Mouse (Mus musculus): ENCODE measurements around the gene Sycn. TPM values are rescaled to one million over a fixed set of nuclear protein-coding genes. Genes with fewer than 3 reads are reported as not detected.

Gene Sycn
- polyA plus RNA-seq, 1 experiment from 2014 or later = not detected

DNA sequence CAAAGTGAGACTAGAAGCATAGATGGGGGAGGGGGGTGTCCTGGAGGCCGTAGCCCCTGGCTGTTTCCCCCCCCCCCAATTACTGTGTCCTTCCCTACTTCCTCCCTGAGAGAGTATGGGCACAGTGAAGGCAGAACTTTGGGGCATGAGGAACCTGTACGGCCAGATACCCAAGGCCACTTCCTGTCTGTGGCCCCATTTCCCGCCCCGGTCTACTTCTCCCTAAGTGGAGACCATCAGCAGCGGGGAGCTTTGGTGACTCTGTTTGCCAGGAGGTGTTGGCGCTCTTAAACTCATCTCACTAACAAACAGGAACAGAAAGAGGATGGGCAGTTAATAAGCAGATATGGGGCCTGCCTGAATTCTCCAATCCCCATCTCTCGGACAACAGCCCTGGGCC, 6.9 kb downstream of the Sycn start:
- H3K27ac ChIP-seq (ENCODE audit: low read length) = no peak overlapping the region
- no peak overlapping the region for H3K4me3 ChIP-seq (ENCODE audit: low read depth, low read length)
- H3K36me3 ChIP-seq (ENCODE audit: control insufficient read depth, insufficient read depth, low read length) = no peaks in the 10 kb centered on the region
- ATAC-seq = no peak
- no peak overlapping the region for H3K9ac ChIP-seq (ENCODE audit: low read depth, low read length)
- H3K4me2 ChIP-seq (ENCODE audit: low read length) = no peak overlapping the region
- WGBS = 76% methylated on average over 6 of the region's 7 CpGs
- H3K9me3 ChIP-seq (replicated peaks; ENCODE audit: control insufficient read depth, low read length, poor library complexity, severe bottlenecking) = no peaks in the 10 kb centered on the region
- H3K27me3 ChIP-seq (ENCODE audit: control insufficient read depth, insufficient read depth, low read depth, low read length) = peaks cover 24% of the 10 kb centered on the region
- H3K4me1 ChIP-seq (ENCODE audit: control insufficient read depth, insufficient read depth, low read length) = peaks cover 15% of the 10 kb centered on the region; the same call in 1 of the 2 replicates

DNA sequence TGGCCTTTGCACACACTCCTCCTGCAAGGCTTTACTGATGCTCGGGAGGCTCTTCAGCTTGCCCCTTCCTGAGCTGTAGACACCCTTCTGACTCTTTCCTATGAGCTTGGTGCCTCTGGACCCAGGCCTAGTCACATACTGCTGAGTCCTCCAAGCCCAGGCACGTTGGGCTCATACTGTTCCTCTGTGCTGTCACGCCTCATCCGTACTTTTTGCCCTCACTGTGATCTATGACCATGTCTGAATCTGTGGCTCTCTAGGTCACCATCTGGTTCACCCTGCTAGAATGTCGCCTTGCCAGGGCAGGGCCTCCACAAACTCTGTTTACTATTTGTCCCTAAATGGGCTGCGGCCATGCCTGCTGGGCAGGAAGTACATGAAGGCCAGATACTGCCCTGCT, 12.4 kb downstream of the Sycn start:
- no peak for ATAC-seq
- H3K4me3 ChIP-seq (ENCODE audit: low read depth, low read length) = no peak overlapping the region
- no peak overlapping the region for H3K4me2 ChIP-seq (ENCODE audit: low read length)
- no peak overlapping the region for H3K9ac ChIP-seq (ENCODE audit: low read depth, low read length)
- 93% methylated on average over 6 of the region's 6 CpGs for WGBS
- no peaks in the 10 kb centered on the region for H3K4me1 ChIP-seq (ENCODE audit: control insufficient read depth, insufficient read depth, low read length)
- no peaks in the 10 kb centered on the region for H3K36me3 ChIP-seq (ENCODE audit: control insufficient read depth, insufficient read depth, low read length)
- no peak overlapping the region for H3K27ac ChIP-seq (ENCODE audit: low read length)
- H3K9me3 ChIP-seq (replicated peaks; ENCODE audit: control insufficient read depth, low read length, poor library complexity, severe bottlenecking) = no peaks in the 10 kb centered on the region
- no peaks in the 10 kb centered on the region for H3K27me3 ChIP-seq (ENCODE audit: control insufficient read depth, insufficient read depth, low read depth, low read length)

DNA sequence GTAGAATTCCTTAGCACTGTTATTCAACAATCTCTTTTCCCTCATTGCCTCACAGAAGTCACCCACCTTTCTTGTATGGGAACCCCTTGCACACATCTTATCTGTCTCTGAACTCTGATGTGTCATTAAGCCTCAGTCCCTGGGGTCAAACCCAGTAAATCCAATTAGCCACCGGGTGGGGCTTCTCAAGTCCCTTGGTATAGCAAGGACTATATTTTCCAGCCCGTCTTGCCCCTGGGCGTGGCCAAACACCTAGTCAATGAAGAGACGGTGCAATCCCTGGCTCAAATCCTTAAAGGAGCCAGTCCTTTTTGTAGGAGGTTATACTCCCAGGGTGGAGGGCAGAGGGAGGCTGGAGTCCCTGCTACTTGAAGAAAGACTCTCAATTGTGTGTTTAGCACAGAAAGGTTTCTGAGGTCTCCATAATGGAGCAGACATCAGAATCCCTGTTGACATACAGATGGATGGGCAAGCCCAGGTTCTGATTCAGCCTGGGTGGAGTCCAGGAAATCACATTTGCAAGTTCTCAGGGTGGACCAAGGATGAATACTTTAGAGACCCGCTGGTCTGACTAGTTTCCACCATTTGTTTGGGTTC, 15.4 kb downstream of the Sycn start:
- peaks cover 6% of the 10 kb centered on the region; the same call in 1 of the 2 replicates for H3K36me3 ChIP-seq (ENCODE audit: control insufficient read depth, insufficient read depth, low read length)
- WGBS = 16% methylated on average over 5 of the region's 5 CpGs
- ATAC-seq = no peak

DNA sequence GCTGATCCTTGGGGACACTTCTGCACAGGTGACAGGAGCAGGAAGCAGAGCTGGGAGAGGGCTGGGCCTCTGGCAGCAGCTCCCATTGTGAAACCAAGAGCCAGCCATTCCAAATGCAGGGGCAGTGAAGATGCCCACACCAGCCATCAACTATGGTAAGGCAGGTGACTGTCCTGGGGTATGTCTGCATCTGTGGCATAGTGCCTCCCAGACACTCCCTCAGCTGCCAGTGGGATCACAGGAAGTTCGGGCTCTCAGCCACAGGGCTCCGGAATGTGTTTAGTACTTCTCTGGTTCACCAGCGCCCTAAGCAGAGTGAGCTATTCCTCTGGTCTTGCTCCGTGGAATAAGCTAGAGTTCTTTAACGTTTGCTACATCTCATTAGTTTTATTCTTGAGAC, 16.4 kb downstream of the Sycn start:
- no peak overlapping the region for H3K9ac ChIP-seq (ENCODE audit: low read depth, low read length)
- no peaks in the 10 kb centered on the region for H3K4me1 ChIP-seq (ENCODE audit: control insufficient read depth, insufficient read depth, low read length)
- H3K27me3 ChIP-seq (ENCODE audit: control insufficient read depth, insufficient read depth, low read depth, low read length) = no peaks in the 10 kb centered on the region
- peaks cover 6% of the 10 kb centered on the region; the same call in 1 of the 2 replicates for H3K36me3 ChIP-seq (ENCODE audit: control insufficient read depth, insufficient read depth, low read length)
- no peaks in the 10 kb centered on the region for H3K9me3 ChIP-seq (replicated peaks; ENCODE audit: control insufficient read depth, low read length, poor library complexity, severe bottlenecking)
- ATAC-seq = no peak
- H3K27ac ChIP-seq (ENCODE audit: low read length) = no peak overlapping the region
- no peak overlapping the region for H3K4me3 ChIP-seq (ENCODE audit: low read depth, low read length)
- WGBS = 76% methylated on average over 5 of the region's 5 CpGs
- no peak overlapping the region for H3K4me2 ChIP-seq (ENCODE audit: low read length)

More for the DNA sequence above, 15.4 kb downstream of the Sycn start:
- no peak overlapping the region for H3K9ac ChIP-seq (ENCODE audit: low read depth, low read length)
- no peak overlapping the region for H3K27ac ChIP-seq (ENCODE audit: low read length)
- H3K27me3 ChIP-seq (ENCODE audit: control insufficient read depth, insufficient read depth, low read depth, low read length) = no peaks in the 10 kb centered on the region
- H3K4me1 ChIP-seq (ENCODE audit: control insufficient read depth, insufficient read depth, low read length) = no peaks in the 10 kb centered on the region
- H3K4me3 ChIP-seq (ENCODE audit: low read depth, low read length) = no peak overlapping the region
- H3K9me3 ChIP-seq (replicated peaks; ENCODE audit: control insufficient read depth, low read length, poor library complexity, severe bottlenecking) = no peaks in the 10 kb centered on the region
- no peak overlapping the region for H3K4me2 ChIP-seq (ENCODE audit: low read length)

DNA sequence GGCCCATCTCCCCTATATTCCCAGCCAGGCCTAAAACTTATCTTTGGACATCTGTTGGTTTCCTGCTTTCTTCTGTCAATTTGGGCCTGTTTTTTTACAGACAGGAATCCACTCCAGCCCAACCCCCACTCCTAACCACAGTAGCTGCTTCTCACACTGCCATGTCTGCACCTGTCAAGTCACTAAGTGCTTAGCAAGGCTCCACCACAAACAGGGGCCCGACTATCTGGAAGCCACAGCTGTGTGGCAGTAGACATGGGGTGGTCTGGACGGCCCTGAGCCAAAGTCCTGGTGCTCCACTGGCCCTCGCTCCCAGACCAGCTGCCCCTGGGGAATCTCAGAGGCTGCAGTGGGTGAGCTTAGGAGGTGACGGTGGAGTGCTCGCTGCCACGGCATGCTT, 17.0 kb downstream of the Sycn start:
- Histone ChIP-seq H3K9ac (ENCODE audit: low read depth, low read length) (no peak overlapping the region), H3K9me3 (replicated peaks; ENCODE audit: control insufficient read depth, low read length, poor library complexity, severe bottlenecking) (no peaks in the 10 kb centered on the region), H3K27me3 (ENCODE audit: control insufficient read depth, insufficient read depth, low read depth, low read length) (no peaks in the 10 kb centered on the region), H3K4me3 (ENCODE audit: low read depth, low read length) (no peak overlapping the region), H3K4me2 (ENCODE audit: low read length) (no peak overlapping the region), H3K4me1 (ENCODE audit: control insufficient read depth, insufficient read depth, low read length) (no peaks in the 10 kb centered on the region), H3K36me3 (ENCODE audit: control insufficient read depth, insufficient read depth, low read length) (peaks cover 6% of the 10 kb centered on the region; the same call in 1 of the 2 replicates), H3K27ac (ENCODE audit: low read length) (no peak overlapping the region)
- no peak for ATAC-seq
- WGBS = 91% methylated on average over 6 of the region's 6 CpGs

DNA sequence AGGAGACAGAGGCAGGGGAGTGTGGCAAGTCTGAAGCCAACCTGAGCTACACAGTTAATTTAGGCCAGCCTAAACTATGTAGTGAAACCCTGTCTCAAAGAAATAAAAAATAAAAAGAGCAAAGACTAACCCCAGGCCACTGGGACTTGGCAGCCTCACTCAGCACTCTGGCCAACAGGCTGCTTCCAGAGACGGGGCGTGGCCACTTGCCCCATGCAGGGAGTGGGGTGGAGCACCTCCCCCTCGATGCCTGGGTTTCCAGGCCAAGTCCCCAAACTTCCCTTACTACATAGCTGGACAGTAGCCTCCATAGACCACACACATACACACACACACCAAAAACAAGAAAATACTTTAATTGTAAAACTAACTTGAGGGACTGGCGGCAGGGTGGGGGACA, 17.8 kb downstream of the Sycn start:
- H3K9ac ChIP-seq (ENCODE audit: low read depth, low read length) = no peak overlapping the region
- ATAC-seq = no peak
- no peaks in the 10 kb centered on the region for H3K27me3 ChIP-seq (ENCODE audit: control insufficient read depth, insufficient read depth, low read depth, low read length)
- H3K4me1 ChIP-seq (ENCODE audit: control insufficient read depth, insufficient read depth, low read length) = no peaks in the 10 kb centered on the region
- WGBS = 64% methylated on average over 4 of the region's 4 CpGs
- H3K4me2 ChIP-seq (ENCODE audit: low read length) = no peak overlapping the region
- no peak overlapping the region for H3K4me3 ChIP-seq (ENCODE audit: low read depth, low read length)
- no peaks in the 10 kb centered on the region for H3K9me3 ChIP-seq (replicated peaks; ENCODE audit: control insufficient read depth, low read length, poor library complexity, severe bottlenecking)
- no peak overlapping the region for H3K27ac ChIP-seq (ENCODE audit: low read length)
- H3K36me3 ChIP-seq (ENCODE audit: control insufficient read depth, insufficient read depth, low read length) = peaks cover 6% of the 10 kb centered on the region; the same call in 1 of the 2 replicates

DNA sequence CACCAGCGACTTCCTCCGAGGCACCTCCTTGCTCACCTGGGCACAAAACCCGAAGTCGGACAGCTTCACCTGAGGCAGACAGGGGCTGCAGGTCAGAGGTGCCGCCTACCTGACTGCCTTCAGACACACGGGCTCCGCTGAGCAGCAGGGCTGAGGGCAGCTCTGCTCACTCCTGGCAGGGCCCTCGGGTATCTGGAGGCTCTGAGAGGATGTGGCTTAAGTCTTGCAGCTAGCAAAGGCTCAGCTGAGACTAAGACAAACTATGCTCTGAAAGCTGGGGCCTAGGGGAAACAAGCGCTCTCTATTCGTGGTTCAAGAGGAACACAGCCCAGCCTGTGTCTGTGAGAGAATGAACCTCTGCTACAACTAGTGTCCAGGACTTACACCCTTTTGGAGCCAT, 20.2 kb downstream of the Sycn start:
- no peaks in the 10 kb centered on the region for H3K4me1 ChIP-seq (ENCODE audit: control insufficient read depth, insufficient read depth, low read length)
- no peak overlapping the region for H3K4me2 ChIP-seq (ENCODE audit: low read length)
- 95% methylated on average over 10 of the region's 10 CpGs for WGBS
- H3K27ac ChIP-seq (ENCODE audit: low read length) = no peak overlapping the region
- ATAC-seq = no peak
- peaks cover 15% of the 10 kb centered on the region for H3K36me3 ChIP-seq (ENCODE audit: control insufficient read depth, insufficient read depth, low read length)
- no peak overlapping the region for H3K4me3 ChIP-seq (ENCODE audit: low read depth, low read length)
- H3K9me3 ChIP-seq (replicated peaks; ENCODE audit: control insufficient read depth, low read length, poor library complexity, severe bottlenecking) = no peaks in the 10 kb centered on the region
- no peaks in the 10 kb centered on the region for H3K27me3 ChIP-seq (ENCODE audit: control insufficient read depth, insufficient read depth, low read depth, low read length)
- no peak overlapping the region for H3K9ac ChIP-seq (ENCODE audit: low read depth, low read length)

DNA sequence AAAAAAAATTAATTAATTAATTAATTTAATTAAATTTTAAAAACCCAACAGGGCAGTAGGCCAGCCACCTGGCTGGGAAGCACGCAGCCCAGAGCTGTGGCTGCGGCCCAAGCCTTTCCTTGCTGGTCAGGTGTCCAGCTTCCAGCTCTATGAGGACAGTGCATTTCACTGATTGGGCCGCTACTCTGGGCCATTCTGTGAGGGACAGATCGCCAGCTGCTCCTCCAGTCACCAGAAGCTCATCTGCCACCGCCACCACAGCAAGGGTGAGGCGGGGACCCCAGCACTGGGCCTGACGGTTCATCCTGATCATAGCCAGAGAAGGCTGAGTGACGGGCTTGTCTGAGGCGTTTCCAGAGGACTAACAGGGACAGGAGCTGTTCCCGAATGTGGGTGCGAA, 21.3 kb downstream of the Sycn start:
- H3K27me3 ChIP-seq (ENCODE audit: control insufficient read depth, insufficient read depth, low read depth, low read length) = no peaks in the 10 kb centered on the region
- WGBS = 86% methylated on average over 11 of the region's 11 CpGs
- peaks cover 15% of the 10 kb centered on the region for H3K36me3 ChIP-seq (ENCODE audit: control insufficient read depth, insufficient read depth, low read length)
- no peaks in the 10 kb centered on the region for H3K4me1 ChIP-seq (ENCODE audit: control insufficient read depth, insufficient read depth, low read length)
- H3K4me2 ChIP-seq (ENCODE audit: low read length) = no peak overlapping the region
- H3K9ac ChIP-seq (ENCODE audit: low read depth, low read length) = no peak overlapping the region
- no peaks in the 10 kb centered on the region for H3K9me3 ChIP-seq (replicated peaks; ENCODE audit: control insufficient read depth, low read length, poor library complexity, severe bottlenecking)
- no peak for ATAC-seq
- H3K27ac ChIP-seq (ENCODE audit: low read length) = no peak overlapping the region
- no peak overlapping the region for H3K4me3 ChIP-seq (ENCODE audit: low read depth, low read length)

DNA sequence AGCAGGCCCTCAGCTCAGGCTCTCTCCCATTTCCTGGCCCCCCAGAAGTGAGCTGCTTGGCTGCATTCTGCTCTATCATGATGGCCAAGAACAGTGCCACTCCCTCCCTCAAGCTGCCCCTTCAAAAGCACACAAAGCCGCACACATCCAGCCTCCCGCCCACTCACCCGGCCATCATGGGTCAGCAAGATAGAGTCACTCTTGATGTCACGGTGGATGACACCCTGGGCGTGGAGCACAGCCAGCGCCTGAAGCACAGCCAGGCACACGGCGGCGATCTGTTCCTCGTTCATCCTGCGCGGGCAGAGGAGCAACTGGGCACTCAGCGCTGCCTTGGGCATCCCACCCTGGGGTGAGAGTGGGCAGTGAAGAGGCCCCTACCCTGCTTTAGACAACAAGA, 21.7 kb downstream of the Sycn start:
- Histone ChIP-seq H3K4me3 (ENCODE audit: low read depth, low read length) (no peak overlapping the region), H3K27ac (ENCODE audit: low read length) (no peak overlapping the region), H3K4me1 (ENCODE audit: control insufficient read depth, insufficient read depth, low read length) (no peaks in the 10 kb centered on the region), H3K9ac (ENCODE audit: low read depth, low read length) (no peak overlapping the region), H3K27me3 (ENCODE audit: control insufficient read depth, insufficient read depth, low read depth, low read length) (no peaks in the 10 kb centered on the region), H3K36me3 (ENCODE audit: control insufficient read depth, insufficient read depth, low read length) (peaks cover 16% of the 10 kb centered on the region), H3K9me3 (replicated peaks; ENCODE audit: control insufficient read depth, low read length, poor library complexity, severe bottlenecking) (no peaks in the 10 kb centered on the region), H3K4me2 (ENCODE audit: low read length) (no peak overlapping the region)
- 91% methylated on average over 13 of the region's 13 CpGs for WGBS
- ATAC-seq = no peak
